Mouse (Mus musculus): ENCODE results near the gene Smim4. TPM values are rescaled to one million over a fixed set of nuclear protein-coding genes. Genes with fewer than 3 reads are reported as not detected.

Gene Smim4
- polyA plus RNA-seq, 1 experiment from 2014 or later: 127 TPM

DNA sequence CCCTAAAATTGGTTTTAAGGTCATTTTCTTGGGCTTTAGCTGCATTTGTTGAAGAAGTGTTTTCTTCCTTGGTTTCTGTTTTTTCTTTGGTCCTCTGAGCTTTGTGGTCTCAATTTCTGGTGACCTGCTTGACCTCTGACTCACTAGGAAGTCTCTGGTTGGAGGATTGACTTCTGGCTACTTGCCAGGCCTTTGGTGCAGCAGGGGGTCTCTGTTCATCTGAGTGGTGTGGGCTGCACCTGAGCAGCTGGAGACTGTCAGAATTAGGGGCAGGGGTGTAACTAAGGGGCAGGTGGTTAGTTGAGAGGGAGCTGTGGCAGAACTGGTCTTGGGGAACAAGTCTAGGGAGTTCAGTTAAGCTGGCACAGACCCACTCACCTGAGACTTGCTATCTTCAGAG, 47.6 kb downstream of the Smim4 start:
- Histone ChIP-seq H3K27ac (ENCODE audit: low read depth, low read length) (no peak overlapping the region), H3K36me3 (ENCODE audit: control insufficient read depth, insufficient read depth) (peaks cover 51% of the 10 kb centered on the region), H3K27me3 (replicated peaks; ENCODE audit: control insufficient read depth, insufficient read depth, low read length) (no peaks in the 10 kb centered on the region), H3K9ac (ENCODE audit: low read depth, low read length) (no peak overlapping the region), H3K4me2 (replicated peaks; ENCODE audit: low read depth) (no peak overlapping the region), H3K4me1 (replicated peaks; ENCODE audit: control insufficient read depth, insufficient read depth, low read length) (no peaks in the 10 kb centered on the region), H3K4me3 (ENCODE audit: low read depth, low read length) (no peak overlapping the region), H3K9me3 (ENCODE audit: control insufficient read depth) (no peaks in the 10 kb centered on the region)
- ATAC-seq: no peak
- TF ChIP-seq CTCF (IDR thresholded peaks at IDR 0.05; ENCODE audit: low read depth): no peak

DNA sequence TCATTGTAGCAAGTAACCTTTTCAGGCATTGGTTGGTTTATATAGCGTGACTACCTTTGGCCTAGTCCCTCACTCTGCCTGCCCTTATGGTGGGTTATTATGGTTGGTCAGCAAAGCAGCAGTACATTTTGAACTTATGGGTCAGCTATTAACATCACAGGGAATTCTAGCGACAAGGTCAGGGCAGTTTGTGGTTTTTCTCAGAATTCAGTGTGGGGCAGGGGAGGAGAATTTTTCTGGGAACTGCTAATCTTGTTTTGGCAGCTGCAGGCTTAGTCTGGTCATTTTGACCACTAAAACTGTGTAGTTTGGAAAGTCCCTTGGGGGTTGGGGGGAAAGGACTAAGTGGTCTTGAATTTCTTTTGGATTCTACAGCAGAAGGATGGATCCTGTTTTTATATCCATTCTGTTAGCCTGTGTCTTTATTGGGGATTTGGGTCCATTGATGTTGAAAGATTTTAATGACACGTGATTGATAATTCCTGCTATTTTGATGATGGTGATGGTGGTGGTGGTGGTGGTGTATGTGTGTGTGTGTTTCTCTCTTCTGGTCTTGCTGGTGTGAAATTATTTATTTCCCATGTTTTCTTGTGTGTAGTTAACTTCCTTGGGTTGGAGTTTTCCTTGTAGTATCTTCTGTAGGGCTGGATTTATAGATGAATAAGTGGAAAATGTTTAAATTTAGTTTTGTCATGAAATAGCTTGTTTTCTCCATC, 49.3 kb downstream of the Smim4 start:
- Histone ChIP-seq H3K9me3 (ENCODE audit: control insufficient read depth) (no peaks in the 10 kb centered on the region), H3K27me3 (replicated peaks; ENCODE audit: control insufficient read depth, insufficient read depth, low read length) (no peaks in the 10 kb centered on the region), H3K9ac (ENCODE audit: low read depth, low read length) (no peak overlapping the region), H3K4me1 (replicated peaks; ENCODE audit: control insufficient read depth, insufficient read depth, low read length) (no peaks in the 10 kb centered on the region), H3K4me3 (ENCODE audit: low read depth, low read length) (no peak overlapping the region), H3K27ac (ENCODE audit: low read depth, low read length) (no peak overlapping the region), H3K36me3 (ENCODE audit: control insufficient read depth, insufficient read depth) (peaks cover 56% of the 10 kb centered on the region), H3K4me2 (replicated peaks; ENCODE audit: low read depth) (no peak overlapping the region)
- TF ChIP-seq CTCF (IDR thresholded peaks at IDR 0.05; ENCODE audit: low read depth): no peak
- no peak for ATAC-seq
- WGBS: 91% methylated on average over 3 of the region's 3 CpGs

DNA sequence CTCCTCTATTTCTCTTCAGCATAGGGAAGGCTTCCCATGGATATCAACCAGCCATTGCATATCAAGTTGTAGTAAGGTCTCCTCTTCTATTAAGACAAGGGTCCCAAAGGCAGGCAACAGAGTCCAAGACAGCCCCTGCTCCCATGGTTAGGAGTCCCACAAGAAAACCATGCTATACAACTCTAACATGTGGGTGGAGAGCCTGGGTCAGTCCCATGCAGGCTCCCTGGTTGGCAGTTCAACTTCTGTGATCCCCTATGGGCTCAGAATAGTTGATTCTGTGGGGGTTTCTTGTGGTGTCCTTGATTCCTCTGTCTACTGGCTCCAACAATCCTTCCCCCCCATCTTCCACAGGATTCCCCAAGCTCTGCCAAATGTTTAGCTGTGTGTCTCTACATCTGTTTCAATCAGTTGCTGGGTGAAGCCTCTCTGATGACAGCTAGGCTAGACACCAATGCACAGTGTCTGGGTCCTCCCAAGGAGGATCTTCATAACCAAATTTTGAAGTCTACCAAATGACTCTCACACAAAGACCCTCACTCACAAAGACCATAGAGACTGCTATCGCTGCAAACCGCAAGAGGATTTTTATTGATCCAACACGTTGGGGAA, 50.1 kb downstream of the Smim4 start:
- Histone ChIP-seq H3K4me2 (replicated peaks; ENCODE audit: low read depth) (no peak overlapping the region), H3K27me3 (replicated peaks; ENCODE audit: control insufficient read depth, insufficient read depth, low read length) (no peaks in the 10 kb centered on the region), H3K9me3 (ENCODE audit: control insufficient read depth) (no peaks in the 10 kb centered on the region), H3K36me3 (ENCODE audit: control insufficient read depth, insufficient read depth) (peaks cover 63% of the 10 kb centered on the region), H3K4me3 (ENCODE audit: low read depth, low read length) (no peak overlapping the region), H3K27ac (ENCODE audit: low read depth, low read length) (no peak overlapping the region), H3K4me1 (replicated peaks; ENCODE audit: control insufficient read depth, insufficient read depth, low read length) (no peaks in the 10 kb centered on the region), H3K9ac (ENCODE audit: low read depth, low read length) (no peak overlapping the region)
- no peak for ATAC-seq
- no peak for TF ChIP-seq CTCF (IDR thresholded peaks at IDR 0.05; ENCODE audit: low read depth)
- 99% methylated on average over 3 of the region's 3 CpGs for WGBS

DNA sequence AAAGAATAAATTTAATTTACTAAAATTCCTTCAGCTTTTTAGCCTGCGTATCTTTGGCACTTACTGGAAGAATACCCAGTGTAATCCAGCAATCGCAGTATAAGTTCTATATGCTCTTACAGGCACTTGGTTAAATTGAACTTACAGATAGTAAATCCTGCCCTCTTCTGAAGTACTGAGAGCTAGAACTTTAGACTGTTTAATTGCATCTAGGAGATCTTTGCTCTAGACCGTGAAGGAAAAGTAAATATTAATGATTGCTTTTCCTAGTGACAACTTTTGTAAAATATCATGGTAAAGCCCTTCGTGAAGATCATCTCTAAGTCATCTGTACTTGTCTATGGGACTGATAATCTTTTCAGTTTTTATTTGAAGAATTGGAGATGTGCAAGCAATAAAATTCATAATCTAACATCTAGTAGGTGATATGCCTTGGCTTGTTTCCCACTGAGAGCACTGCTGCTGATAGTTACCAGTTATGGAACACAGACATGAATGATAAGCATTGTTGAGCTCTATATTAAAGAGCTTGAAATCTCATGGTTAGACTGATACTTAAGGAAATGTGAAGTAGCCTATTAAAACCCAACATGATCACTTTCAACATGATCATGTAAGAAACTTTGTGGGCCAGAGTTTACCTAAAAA, 59.5 kb downstream of the Smim4 start:
- no peaks in the 10 kb centered on the region for H3K4me1 ChIP-seq (replicated peaks; ENCODE audit: control insufficient read depth, insufficient read depth, low read length)
- H3K9me3 ChIP-seq (ENCODE audit: control insufficient read depth): no peaks in the 10 kb centered on the region
- H3K9ac ChIP-seq (ENCODE audit: low read depth, low read length): no peak overlapping the region
- peaks cover 46% of the 10 kb centered on the region for H3K36me3 ChIP-seq (ENCODE audit: control insufficient read depth, insufficient read depth)
- no peak for TF ChIP-seq CTCF (IDR thresholded peaks at IDR 0.05; ENCODE audit: low read depth)
- no peak overlapping the region for H3K4me3 ChIP-seq (ENCODE audit: low read depth, low read length)
- no peak overlapping the region; the same call in 1 of the 2 replicates for H3K4me2 ChIP-seq (replicated peaks; ENCODE audit: low read depth)
- 54% methylated on average over 4 of the region's 4 CpGs for WGBS
- no peaks in the 10 kb centered on the region for H3K27me3 ChIP-seq (replicated peaks; ENCODE audit: control insufficient read depth, insufficient read depth, low read length)
- no peak for ATAC-seq
- no peak overlapping the region for H3K27ac ChIP-seq (ENCODE audit: low read depth, low read length)

DNA sequence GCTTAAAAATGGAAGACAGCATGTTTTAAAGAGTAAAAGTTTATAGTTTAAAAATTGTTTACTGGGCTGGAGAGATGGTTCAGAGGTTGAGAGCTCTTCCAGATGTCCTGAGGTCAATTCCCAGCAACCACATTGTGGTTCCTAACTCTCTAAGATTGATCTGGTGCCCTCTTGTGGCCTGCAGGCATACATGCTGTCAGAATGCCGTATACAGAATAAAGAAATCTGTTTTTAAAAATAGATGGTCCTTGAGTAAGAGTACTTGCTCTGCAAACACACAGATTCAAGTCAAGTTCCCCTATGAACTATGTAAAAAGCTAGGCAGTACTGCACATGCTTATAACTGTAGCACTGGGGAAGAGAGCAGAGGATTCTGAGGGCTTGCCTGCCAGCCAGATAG, 66.5 kb downstream of the Smim4 start:
- H3K4me3 ChIP-seq (ENCODE audit: low read depth, low read length): no peak overlapping the region
- 59% methylated on average over 1 of the region's 1 CpGs for WGBS
- no peak overlapping the region for H3K4me2 ChIP-seq (replicated peaks; ENCODE audit: low read depth)
- peak; percentile 64 for TF ChIP-seq CTCF (IDR thresholded peaks at IDR 0.05; ENCODE audit: low read depth)
- peaks cover 38% of the 10 kb centered on the region for H3K36me3 ChIP-seq (ENCODE audit: control insufficient read depth, insufficient read depth)
- H3K9me3 ChIP-seq (ENCODE audit: control insufficient read depth): no peaks in the 10 kb centered on the region
- no peak for ATAC-seq
- no peak overlapping the region for H3K9ac ChIP-seq (ENCODE audit: low read depth, low read length)
- H3K4me1 ChIP-seq (replicated peaks; ENCODE audit: control insufficient read depth, insufficient read depth, low read length): no peaks in the 10 kb centered on the region
- H3K27me3 ChIP-seq (replicated peaks; ENCODE audit: control insufficient read depth, insufficient read depth, low read length): no peaks in the 10 kb centered on the region
- no peak overlapping the region for H3K27ac ChIP-seq (ENCODE audit: low read depth, low read length)

DNA sequence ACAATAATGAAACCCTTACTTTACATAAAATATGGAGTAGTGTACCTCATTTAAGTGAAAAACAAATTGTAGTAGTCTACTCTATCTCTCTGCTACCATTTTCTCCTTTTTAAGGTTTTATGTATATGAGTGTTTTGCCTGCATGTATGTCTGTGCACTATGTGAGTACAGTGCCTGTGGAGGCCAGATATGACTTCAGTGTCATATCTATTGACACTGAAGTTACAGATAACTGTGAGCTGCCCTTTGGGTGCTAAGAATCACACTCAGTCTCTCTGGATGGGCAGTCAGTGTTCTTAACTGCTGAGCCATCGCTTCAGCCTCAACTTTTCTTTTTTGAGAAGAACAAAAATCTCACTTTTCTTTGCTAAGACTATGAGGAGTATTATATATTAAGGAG, 82.9 kb downstream of the Smim4 start:
- ATAC-seq: no peak
- 100% methylated on average over 1 of the region's 1 CpGs for WGBS
- Histone ChIP-seq H3K4me2 (replicated peaks; ENCODE audit: low read depth) (no peak overlapping the region), H3K27me3 (replicated peaks; ENCODE audit: control insufficient read depth, insufficient read depth, low read length) (no peaks in the 10 kb centered on the region), H3K36me3 (ENCODE audit: control insufficient read depth, insufficient read depth) (peaks cover 71% of the 10 kb centered on the region), H3K27ac (ENCODE audit: low read depth, low read length) (no peak overlapping the region), H3K4me3 (ENCODE audit: low read depth, low read length) (no peak overlapping the region), H3K4me1 (replicated peaks; ENCODE audit: control insufficient read depth, insufficient read depth, low read length) (no peaks in the 10 kb centered on the region), H3K9ac (ENCODE audit: low read depth, low read length) (no peak overlapping the region), H3K9me3 (ENCODE audit: control insufficient read depth) (no peaks in the 10 kb centered on the region)
- no peak for TF ChIP-seq CTCF (IDR thresholded peaks at IDR 0.05; ENCODE audit: low read depth)
